Mouse (Mus musculus) CD8-positive naive resting alpha-beta T cell, adult 2 months (primary cell): ENCODE data around the gene Ugt2b35.
"Not testable (repeated sequence)": the region's sequence is repeated elsewhere in the genome, so short reads cannot be mapped to it uniquely, and the experiment has no call there.

Experiments
- DNase-seq, 2 experiments: peaks; one replicate each; pipeline ENCODE4 v3.0.0; 2022; ENCODE audit warnings: low read depth in 2 of 2, low spot score in 2 of 2

Gene Ugt2b35

GRCm38 (mm10) chr5:87000395-87001073, at the start of gene Ugt2b35:
Gene Ugt2b35, plus strand, starts transcription at chr5:87000860.
- DNase-seq: no peak

GRCm38 (mm10) chr5:86960504-86960903, 40.2 kb upstream of the Ugt2b35 start:
- no peak for DNase-seq

GRCm38 (mm10) chr5:86961587-86962358, 38.9 kb upstream of the Ugt2b35 start:
- no peak for DNase-seq

- not testable (repeated sequence) for DNase-seq
These were observed 37.8 kb upstream of the Ugt2b35 start for GRCm38 (mm10) chr5:86962849-86963248.

GRCm38 (mm10) chr5:86967271-86967670, 33.4 kb upstream of the Ugt2b35 start:
- DNase-seq: not testable (repeated sequence)

GRCm38 (mm10) chr5:87004735-87005134, 4.1 kb downstream of the Ugt2b35 start:
- no peak for DNase-seq

- no peak for DNase-seq
These were observed 14.8 kb downstream of the Ugt2b35 start for GRCm38 (mm10) chr5:87015477-87015876.

GRCm38 (mm10) chr5:87027359-87027758, 26.7 kb downstream of the Ugt2b35 start:
- no peak for DNase-seq

GRCm38 (mm10) chr5:87030624-87031023, 30.0 kb downstream of the Ugt2b35 start:
- no peak for DNase-seq
